Mouse (Mus musculus): ENCODE data around the gene Car10.

The Car10 gene

GRCm38 (mm10) chr11:93502864-93503263 is 405.0 kb downstream of the Car10 start:
- no peak for DNase-seq

GRCm38 (mm10) chr11:93503469-93503868 is 405.6 kb downstream of the Car10 start:
- peak in 1 of 2 experiments; percentile 5 for DNase-seq

GRCm38 (mm10) chr11:93509527-93510235 is 411.9 kb downstream of the Car10 start:
- no peak for DNase-seq

GRCm38 (mm10) chr11:93512843-93513242 is 415.0 kb downstream of the Car10 start:
- DNase-seq: no peak

- DNase-seq: no peak
Observed at GRCm38 (mm10) chr11:93514396-93514795, 416.6 kb downstream of the Car10 start.

GRCm38 (mm10) chr11:93515566-93515965 is 417.7 kb downstream of the Car10 start:
- DNase-seq: no peak

DNA sequence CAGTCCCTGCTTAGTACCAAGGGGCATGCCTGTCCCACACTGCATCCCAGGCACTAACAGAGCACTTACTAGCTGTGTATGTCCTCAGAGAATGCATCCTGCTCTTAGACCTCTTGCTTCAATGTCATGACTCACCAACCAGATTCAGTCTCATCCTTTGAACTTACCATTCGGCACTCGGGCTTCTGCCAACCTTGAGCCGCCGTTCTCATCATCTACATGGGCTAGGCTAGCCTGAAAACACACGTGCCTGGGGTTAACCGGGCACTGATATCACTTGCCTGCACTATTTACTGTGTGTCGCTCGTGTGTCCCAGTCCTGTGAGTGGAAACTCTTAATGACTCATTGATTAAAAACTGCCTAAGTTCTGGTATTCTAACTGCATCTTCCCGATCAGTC is 418.4 kb downstream of the Car10 start:
- DNase-seq: no peak

- no peak for DNase-seq
Observed at GRCm38 (mm10) chr11:93516946-93517345, 419.1 kb downstream of the Car10 start.

- DNase-seq: no peak
Observed at GRCm38 (mm10) chr11:93522501-93522900, 424.7 kb downstream of the Car10 start.

DNA sequence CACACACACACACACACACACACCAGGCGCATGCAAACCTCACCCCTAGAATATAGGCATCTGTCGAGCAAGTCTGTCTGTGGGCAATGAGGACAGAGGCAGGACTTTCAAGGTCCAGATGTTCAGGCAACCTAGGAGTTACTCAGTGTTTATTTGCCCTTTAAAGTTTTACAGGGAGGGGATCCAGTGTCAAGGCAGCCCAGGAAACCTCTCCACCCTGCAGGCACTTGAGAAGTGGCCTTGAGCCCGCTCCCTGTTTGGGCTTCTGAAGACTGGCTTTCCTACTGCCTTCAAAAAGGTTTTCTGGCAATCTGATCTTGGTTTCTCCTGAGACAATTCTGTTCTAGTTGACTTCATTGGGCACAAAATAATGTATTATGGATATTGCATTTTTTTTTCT is 428.1 kb downstream of the Car10 start:
- DNase-seq: no peak

- peak; percentile 70 to 83 for DNase-seq
Observed at GRCm38 (mm10) chr11:93531029-93531680, 433.3 kb downstream of the Car10 start.

DNA sequence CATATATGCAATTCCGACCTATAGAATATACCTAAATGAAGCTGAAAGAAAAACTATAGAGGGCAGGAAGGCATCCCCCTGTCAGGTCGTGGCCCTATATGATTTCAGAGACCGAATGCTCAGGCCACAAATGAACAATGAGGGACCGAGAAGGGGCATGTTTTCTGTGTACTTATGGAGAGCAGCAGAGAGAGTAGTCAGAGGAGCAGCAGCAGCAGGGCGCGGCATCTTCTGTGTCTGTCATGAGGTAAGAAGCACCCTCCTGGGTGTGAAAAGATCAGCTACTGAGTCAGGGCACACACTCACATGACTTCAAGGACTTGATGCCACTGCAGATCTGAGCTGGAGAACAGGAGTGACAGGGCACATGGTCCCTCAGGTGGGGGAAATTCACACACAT is 438.4 kb downstream of the Car10 start:
- no peak for DNase-seq

GRCm38 (mm10) chr11:93548904-93549303 is 451.1 kb downstream of the Car10 start:
- DNase-seq: no peak

GRCm38 (mm10) chr11:93550908-93551307 is 453.1 kb downstream of the Car10 start:
- DNase-seq: peak in 1 of 2 experiments; percentile 15

GRCm38 (mm10) chr11:93559118-93559517 is 461.3 kb downstream of the Car10 start:
- no peak for DNase-seq

- no peak for DNase-seq
Observed at GRCm38 (mm10) chr11:93560570-93560969, 462.7 kb downstream of the Car10 start.

DNA sequence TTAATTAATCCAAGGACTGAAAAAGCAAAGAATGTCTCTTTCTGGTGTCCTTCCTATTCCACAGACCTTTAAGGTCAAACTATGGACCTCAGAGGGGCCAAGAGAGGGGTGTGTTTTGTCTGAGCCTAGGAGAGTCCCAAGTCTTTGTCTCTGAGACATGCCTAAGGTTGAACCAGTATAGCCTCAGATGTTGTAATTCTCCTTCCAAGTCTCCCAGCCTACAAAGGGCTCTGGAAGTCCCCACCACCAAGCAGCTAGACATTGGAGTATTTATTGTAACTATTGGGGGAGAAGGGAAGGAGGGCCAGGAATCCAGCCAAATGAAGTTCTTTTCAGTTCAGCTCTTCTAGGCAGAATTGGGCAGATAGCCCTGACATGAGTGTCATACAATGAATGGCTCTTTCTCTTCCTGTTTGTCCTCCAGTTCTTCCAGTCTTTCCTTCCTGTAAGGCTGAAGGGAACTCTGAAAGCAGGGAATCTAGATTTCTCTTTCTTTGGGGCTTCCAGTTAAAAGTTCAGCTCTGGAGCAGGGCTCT is 464.6 kb downstream of the Car10 start:
- no peak for DNase-seq

GRCm38 (mm10) chr11:93565756-93566155 is 467.9 kb downstream of the Car10 start:
- no peak for DNase-seq

GRCm38 (mm10) chr11:93571917-93572641 is 474.3 kb downstream of the Car10 start:
- DNase-seq: no peak

DNA sequence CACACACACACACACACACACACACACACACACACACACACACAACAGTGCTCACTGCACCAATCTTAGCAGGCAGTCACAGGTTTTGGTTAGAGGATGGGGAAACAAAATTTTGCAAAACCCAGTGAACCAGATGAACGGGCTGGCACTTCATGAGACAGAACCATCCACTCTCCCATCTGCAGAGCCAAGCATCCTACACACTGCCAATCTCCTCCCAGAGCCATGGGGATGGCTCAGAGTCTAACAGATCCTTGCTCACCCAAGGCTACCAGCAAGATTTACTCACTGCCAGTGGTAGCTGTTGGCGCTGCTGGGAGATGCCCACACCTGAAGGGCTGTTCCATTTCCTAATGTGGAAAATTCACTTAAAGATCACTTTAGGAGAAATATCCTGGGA is 479.6 kb downstream of the Car10 start:
- no peak for DNase-seq

DNA sequence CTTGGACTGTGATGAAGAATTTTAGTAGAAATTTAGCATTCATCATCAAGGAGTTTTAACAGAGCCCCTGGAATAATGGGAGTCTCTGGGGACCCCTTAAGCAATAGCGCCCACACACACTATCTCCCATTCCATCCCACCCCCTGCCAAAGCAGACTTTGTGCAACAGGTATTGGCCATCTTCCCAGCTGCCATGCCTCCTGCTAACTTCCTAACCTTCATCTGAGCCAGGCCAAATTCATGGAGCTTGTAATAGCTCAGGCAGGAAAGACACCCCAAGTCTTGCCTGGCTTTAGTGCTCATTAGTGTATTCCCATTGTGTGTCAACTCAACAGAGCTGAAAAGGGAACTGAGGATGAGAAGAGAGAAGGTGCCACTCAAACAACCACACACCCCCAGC is 481.8 kb downstream of the Car10 start:
- no peak for DNase-seq

DNA sequence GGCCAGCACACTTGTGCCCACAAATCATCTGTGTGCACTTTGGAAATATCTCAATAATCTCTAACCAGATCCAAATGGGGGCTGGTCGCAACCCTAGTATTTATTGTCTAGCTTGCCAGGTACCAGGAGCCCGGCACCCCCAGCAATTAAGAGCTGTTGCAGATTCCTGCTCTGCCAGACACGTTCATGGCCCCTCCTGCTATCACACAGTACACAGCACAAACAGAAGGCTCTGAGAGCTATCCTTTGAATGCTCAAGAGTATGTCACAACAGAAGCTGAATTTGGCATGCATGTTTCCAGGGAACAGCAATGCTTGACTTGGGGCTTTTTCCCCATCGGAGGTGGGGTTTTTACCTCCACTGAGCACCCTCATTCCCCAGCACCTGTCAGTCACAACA is 483.5 kb downstream of the Car10 start:
- no peak for DNase-seq

DNA sequence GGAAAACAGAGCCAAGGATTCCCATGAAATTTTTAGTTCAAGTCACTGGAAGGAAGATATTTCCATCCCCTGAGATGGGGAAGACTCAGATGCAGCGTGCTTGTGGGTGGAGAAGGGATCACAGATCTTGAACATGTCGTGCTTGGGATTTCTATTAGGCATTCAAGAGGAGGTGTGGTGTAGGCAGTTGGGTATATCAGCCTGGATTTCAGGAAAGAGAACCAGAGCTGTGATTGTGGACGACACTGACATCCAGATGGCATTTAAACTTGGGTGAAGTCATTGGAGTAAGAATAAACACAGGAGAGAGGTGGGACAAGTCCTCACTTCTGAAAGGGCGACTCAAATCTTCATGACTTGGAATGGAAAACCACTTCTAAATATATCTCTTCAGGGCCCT is 490.0 kb downstream of the Car10 start:
- DNase-seq: no peak

DNA sequence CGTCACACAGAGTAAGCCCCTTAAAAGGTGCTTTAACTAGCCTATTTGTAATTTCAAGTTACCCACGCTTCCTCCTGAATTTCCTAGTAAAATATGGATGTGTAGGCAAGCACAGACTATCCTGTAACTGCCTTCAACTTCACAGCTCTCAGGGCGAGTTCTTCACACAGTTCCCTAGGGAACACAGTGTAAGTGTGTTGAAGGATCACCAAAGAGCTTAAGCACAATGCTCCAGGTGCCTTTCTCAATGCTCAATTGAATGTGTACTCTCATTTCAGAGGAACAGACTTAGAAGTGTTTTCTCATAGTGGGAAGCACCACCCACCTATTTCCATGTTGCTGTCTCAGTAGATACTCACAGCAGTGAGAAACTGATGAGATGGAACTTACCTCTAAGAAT is 492.8 kb downstream of the Car10 start:
- DNase-seq: no peak

All from lung, postnatal 4 days (tissue).